Comparison of ENCODE assay signal across 9 mouse cellular contexts in genomic region chr2:174300666-174301065, GRCm38 (mm10). TPM values are rescaled to one million over a fixed set of nuclear protein-coding genes. Genes with fewer than 3 reads are reported as not detected.
A peak's percentile ranks its signal among the peaks of the same experiment; 100 is the strongest.
DNase-seq lines count a peak whose midpoint lies in the region; ATAC-seq and TF ChIP-seq lines count a peak whose summit lies in the region.
"Had no signal": no experiment of that assay in that cellular context is flagged by ENCODE, and none has a peak within 500 bp of the region (broad histone marks: within the 10 kb centered on the region; RNA-seq: fewer than 3 reads in every experiment).

No protein-coding gene starts in this region.

- TF ChIP-seq CTCF in stomach, postnatal 0 days (IDR thresholded peaks at IDR 0.05; ENCODE audit: low read depth), result no peak

- H3K4me1 ChIP-seq in megakaryocyte, embryonic 14.5 days, result peaks cover 46% of the 10 kb centered on the region
- H3K4me1 ChIP-seq in forebrain, embryonic 16.5 days (replicated peaks; ENCODE audit: control insufficient read depth, insufficient read depth, low read length), result peaks cover 20% of the 10 kb centered on the region
- H3K4me1 ChIP-seq in limb, embryonic 14.5 days (ENCODE audit: control insufficient read depth, insufficient read depth, low read length), result peaks cover 2% of the 10 kb centered on the region; the same call in 1 of the 2 replicates
- H3K4me1 ChIP-seq in stomach, postnatal 0 days (replicated peaks; ENCODE audit: control insufficient read depth, insufficient read depth), result no peaks in the 10 kb centered on the region

- H3K9me3 ChIP-seq in megakaryocyte, embryonic 14.5 days, result peaks cover 50% of the 10 kb centered on the region
- peaks cover 37% of the 10 kb centered on the region for H3K9me3 ChIP-seq in forebrain, embryonic 16.5 days (ENCODE audit: control insufficient read depth, low read length)
- H3K9me3 ChIP-seq in limb, embryonic 14.5 days (ENCODE audit: control insufficient read depth, low read length), result peaks cover 53% of the 10 kb centered on the region
- peaks cover 14% of the 10 kb centered on the region; the same call in 1 of the 2 replicates for H3K9me3 ChIP-seq in stomach, postnatal 0 days (ENCODE audit: control insufficient read depth, low read length)

- H3K4me2 ChIP-seq in forebrain, embryonic 16.5 days (ENCODE audit: low read length), result peak overlapping the region; percentile 22; the same call in 1 of the 2 replicates
- H3K4me2 ChIP-seq in limb, embryonic 14.5 days (replicated peaks; ENCODE audit: low read depth, low read length, severe bottlenecking), result peak overlapping the region; percentile 43
- peak overlapping the region; percentile 42 for H3K4me2 ChIP-seq in stomach, postnatal 0 days (replicated peaks; ENCODE audit: low read depth)

- no peaks in the 10 kb centered on the region for H3K36me3 ChIP-seq in megakaryocyte, embryonic 14.5 days (replicated peaks; ENCODE audit: low read length)
- no peaks in the 10 kb centered on the region for H3K36me3 ChIP-seq in forebrain, embryonic 16.5 days (ENCODE audit: control insufficient read depth, insufficient read depth)
- H3K36me3 ChIP-seq in limb, embryonic 14.5 days (ENCODE audit: control insufficient read depth, insufficient read depth, low read length), result peaks cover 22% of the 10 kb centered on the region; the same call in 1 of the 2 replicates
- no peaks in the 10 kb centered on the region for H3K36me3 ChIP-seq in stomach, postnatal 0 days (ENCODE audit: control insufficient read depth, insufficient read depth, low read length)

- DNase-seq in limb, embryonic 14.5 days (ENCODE audit: low spot score), result no peak
- DNase-seq in stomach, postnatal 0 days (ENCODE audit: low spot score), result no peak
- DNase-seq in right cerebral cortex, adult 18-20 months, result no peak
- DNase-seq in cerebellum, adult 9-10 months, result no peak
- DNase-seq: cerebellum, postnatal 25 days had no signal

- TF ChIP-seq EP300 in stomach, postnatal 0 days (optimal IDR thresholded peaks at IDR 0.05), result no peak

- peak overlapping the region; percentile 25 for H3K4me3 ChIP-seq in megakaryocyte, embryonic 14.5 days (replicated peaks)
- H3K4me3 ChIP-seq in forebrain, embryonic 16.5 days (replicated peaks; ENCODE audit: low read length), result peak overlapping the region; percentile 1; the same call in 1 of the 2 replicates
- peak overlapping the region; percentile 34 for H3K4me3 ChIP-seq in limb, embryonic 14.5 days (replicated peaks; ENCODE audit: low read length)
- H3K4me3 ChIP-seq in stomach, postnatal 0 days (ENCODE audit: low read depth, low read length), result peak overlapping the region; percentile 33

- H3K27ac ChIP-seq in forebrain, embryonic 16.5 days (ENCODE audit: low read length), result no peak overlapping the region
- no peak overlapping the region for H3K27ac ChIP-seq in limb, embryonic 14.5 days (replicated peaks; ENCODE audit: low read depth, low read length)
- no peak overlapping the region for H3K27ac ChIP-seq in stomach, postnatal 0 days (replicated peaks)

- peaks cover 39% of the 10 kb centered on the region for H3K27me3 ChIP-seq in megakaryocyte, embryonic 14.5 days (replicated peaks)
- peaks cover 28% of the 10 kb centered on the region for H3K27me3 ChIP-seq in forebrain, embryonic 16.5 days (replicated peaks; ENCODE audit: control insufficient read depth, insufficient read depth, low read length)
- peaks cover 39% of the 10 kb centered on the region for H3K27me3 ChIP-seq in limb, embryonic 14.5 days (ENCODE audit: control insufficient read depth, insufficient read depth, low read length)
- peaks cover 3% of the 10 kb centered on the region for H3K27me3 ChIP-seq in stomach, postnatal 0 days (ENCODE audit: control insufficient read depth, insufficient read depth, low read length)

- no peak for TF ChIP-seq POLR2A in limb, embryonic 14.5 days (IDR thresholded peaks at IDR 0.05; ENCODE audit: borderline replicate concordance, extremely low read depth, insufficient read depth, insufficient read length)

- ATAC-seq in megakaryocyte, adult 5-6 weeks (ENCODE audit: poor library complexity, severe bottlenecking), result no peak
- ATAC-seq in forebrain, embryonic 16.5 days, result no peak
- no peak for ATAC-seq in limb, embryonic 14.5 days (ENCODE audit: low FRiP score, low read depth)
- ATAC-seq in stomach, postnatal 0 days (ENCODE audit: low FRiP score, low TSS enrichment), result no peak

- H3K9ac ChIP-seq in forebrain, embryonic 16.5 days (replicated peaks; ENCODE audit: low read depth, low read length), result no peak overlapping the region
- H3K9ac ChIP-seq in limb, embryonic 14.5 days (ENCODE audit: low read depth, low read length, severe bottlenecking), result no peak overlapping the region
- H3K9ac ChIP-seq in stomach, postnatal 0 days (ENCODE audit: low read length), result no peak overlapping the region

- WGBS in forebrain, embryonic 16.5 days, result 45% methylated on average over 22 of the region's 22 CpGs
- 55% methylated on average over 22 of the region's 22 CpGs for WGBS in limb, embryonic 14.5 days
- 46% methylated on average over 22 of the region's 22 CpGs for WGBS in stomach, postnatal 0 days

RNA-seq across cellular contexts. Expression of gene Gnas, which starts 16.5 kb away (rescaled TPM):
- polyA plus RNA-seq in megakaryocyte, embryonic 14.5 days (2012; ENCODE audit: insufficient read depth, low replicate concordance), result 1,157 and 1,276 TPM in 2 replicates
- total RNA-seq in megakaryocyte, adult 5-6 weeks (2015), result 518 and 554 TPM in 2 replicates
- 238 and 262 TPM in 2 replicates for total RNA-seq in megakaryocyte, adult 5-6 weeks (2017)
- polyA plus RNA-seq in forebrain, embryonic 16.5 days (2015; fragmentation: Nextera tagmentation; extraction: Ambion mirVana), result 1,187 and 1,213 TPM in 2 replicates
- 2,875 and 2,934 TPM in 2 replicates for polyA plus RNA-seq in limb, embryonic 14.5 days (2012; rRNA removed)
- polyA plus RNA-seq in limb, embryonic 14.5 days (2014; fragmentation: Nextera tagmentation; extraction: Ambion mirVana), result 2,366 and 2,381 TPM in 2 replicates
- 890 and 920 TPM in 2 replicates for polyA plus RNA-seq in stomach, postnatal 0 days (2015; fragmentation: Nextera tagmentation; extraction: Ambion mirVana)

RNA-seq across cellular contexts. Expression of gene Gm20721, which starts 45.8 kb away (rescaled TPM):
- 0.57 TPM in 1 of 2 replicates, not detected in the other for polyA plus RNA-seq in megakaryocyte, embryonic 14.5 days (2012; ENCODE audit: insufficient read depth, low replicate concordance)
- total RNA-seq in megakaryocyte, adult 5-6 weeks (2015), result 0.21 TPM in 1 of 2 replicates, not detected in the other
- 1.5 and 3.4 TPM in 2 replicates for total RNA-seq in megakaryocyte, adult 5-6 weeks (2017)
- 11.4 and 13.5 TPM in 2 replicates for polyA plus RNA-seq in forebrain, embryonic 16.5 days (2015; fragmentation: Nextera tagmentation; extraction: Ambion mirVana)
- 0.65 and 0.73 TPM in 2 replicates for polyA plus RNA-seq in limb, embryonic 14.5 days (2012; rRNA removed)
- 11.7 and 13.4 TPM in 2 replicates for polyA plus RNA-seq in limb, embryonic 14.5 days (2014; fragmentation: Nextera tagmentation; extraction: Ambion mirVana)
- polyA plus RNA-seq in stomach, postnatal 0 days (2015; fragmentation: Nextera tagmentation; extraction: Ambion mirVana), result 5.8 and 7.9 TPM in 2 replicates
- total RNA-seq: liver, adult 2 months had no signal
